Mouse (Mus musculus) monocyte, adult 2 months (primary cell): Measurements from ENCODE around the gene Hoxa1.

ENCODE experiments used
- DNase-seq, 2 experiments: peaks; one replicate each; pipeline ENCODE4 v3.0.0; 2022; ENCODE audit warnings: low spot score in 2 of 2, low read depth in 1 of 2

Gene Hoxa1

DNA sequence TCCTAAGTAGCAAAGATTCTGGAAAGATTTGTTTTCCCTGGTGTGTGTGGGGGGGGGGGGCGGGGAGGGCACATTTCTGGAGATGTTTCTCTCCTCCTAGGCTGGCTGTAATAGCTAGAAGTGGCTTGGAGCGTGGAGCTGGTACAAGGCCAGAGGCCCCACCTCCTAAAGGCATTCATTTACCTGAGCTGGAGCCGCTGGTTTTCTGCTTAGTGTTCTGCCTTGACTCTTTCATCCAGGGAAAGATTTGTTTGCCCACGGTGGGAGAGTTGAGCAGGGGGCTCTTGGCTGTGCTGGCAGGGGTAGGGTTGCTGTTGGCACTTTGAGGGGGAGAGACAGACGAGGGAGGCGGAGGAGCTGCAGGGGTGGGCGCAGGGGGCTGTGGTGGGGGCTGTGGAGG, 13.8 kb upstream of the Hoxa1 start:
- no peak for DNase-seq

DNA sequence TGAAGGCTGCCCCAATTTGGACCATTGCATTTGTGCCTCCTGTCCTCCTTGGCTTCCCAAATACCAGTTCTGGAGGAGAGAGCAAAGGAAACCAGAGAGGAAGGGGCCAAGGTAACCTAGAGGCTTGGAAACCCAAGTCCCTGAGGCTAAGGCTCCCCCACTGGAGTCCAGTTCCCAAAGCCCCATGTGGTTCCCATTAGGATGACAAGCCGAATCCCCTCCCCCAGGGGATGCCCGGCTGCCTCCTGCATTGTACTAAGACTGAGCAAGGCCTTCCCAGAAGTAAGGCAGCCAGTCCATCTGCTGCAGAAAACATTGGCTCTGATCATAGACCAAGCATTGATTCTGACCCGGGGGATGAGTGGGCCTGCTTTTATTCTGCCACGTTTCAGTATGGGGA, 13.2 kb upstream of the Hoxa1 start:
- DNase-seq: no peak

DNA sequence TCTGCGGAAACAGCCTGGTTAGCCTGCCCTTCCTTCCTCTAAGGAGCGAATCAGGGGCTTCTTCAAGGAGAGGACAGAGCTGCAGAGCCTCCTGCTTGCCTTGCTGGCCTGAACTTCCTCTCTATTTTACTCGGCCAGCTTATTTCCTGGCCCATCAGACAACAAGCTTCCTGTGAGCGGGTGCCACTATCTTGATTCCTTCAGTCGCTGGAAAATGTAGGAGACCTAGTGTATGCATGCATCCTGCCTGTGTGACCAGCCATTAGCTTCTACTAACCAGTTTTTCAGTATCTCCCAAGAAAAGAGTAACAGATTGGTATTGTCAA, 12.7 kb upstream of the Hoxa1 start:
- DNase-seq: no peak

GRCm38 (mm10) chr6:52170166-52170897, 12.2 kb upstream of the Hoxa1 start:
- DNase-seq: no peak

- DNase-seq: no peak
Observed at GRCm38 (mm10) chr6:52169499-52170165, 11.5 kb upstream of the Hoxa1 start.

- DNase-seq: no peak
Observed at GRCm38 (mm10) chr6:52168191-52169055, 10.3 kb upstream of the Hoxa1 start.

DNA sequence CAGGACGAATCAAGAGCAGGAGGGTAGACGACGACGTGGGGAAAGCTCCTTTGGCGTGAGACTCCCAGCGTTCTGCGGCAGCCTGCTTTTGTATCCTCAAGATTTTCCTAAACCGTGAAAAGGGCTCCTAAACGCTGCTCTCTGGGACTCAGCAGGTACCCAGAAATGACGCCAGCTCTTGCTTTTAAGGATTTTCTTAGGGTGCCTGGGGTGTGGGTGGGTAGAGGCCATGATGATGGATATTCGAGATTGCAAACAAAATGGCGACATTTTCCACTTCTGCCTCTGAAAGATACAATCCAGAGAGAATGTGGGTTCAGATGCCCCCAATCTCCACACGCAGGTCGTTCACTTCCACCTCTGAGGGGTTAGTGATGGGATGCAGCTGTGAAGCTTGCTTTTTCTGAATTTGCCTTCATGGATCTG, 9.6 kb upstream of the Hoxa1 start:
- DNase-seq: no peak

- no peak for DNase-seq
Observed at GRCm38 (mm10) chr6:52167176-52167575, 9.1 kb upstream of the Hoxa1 start.

DNA sequence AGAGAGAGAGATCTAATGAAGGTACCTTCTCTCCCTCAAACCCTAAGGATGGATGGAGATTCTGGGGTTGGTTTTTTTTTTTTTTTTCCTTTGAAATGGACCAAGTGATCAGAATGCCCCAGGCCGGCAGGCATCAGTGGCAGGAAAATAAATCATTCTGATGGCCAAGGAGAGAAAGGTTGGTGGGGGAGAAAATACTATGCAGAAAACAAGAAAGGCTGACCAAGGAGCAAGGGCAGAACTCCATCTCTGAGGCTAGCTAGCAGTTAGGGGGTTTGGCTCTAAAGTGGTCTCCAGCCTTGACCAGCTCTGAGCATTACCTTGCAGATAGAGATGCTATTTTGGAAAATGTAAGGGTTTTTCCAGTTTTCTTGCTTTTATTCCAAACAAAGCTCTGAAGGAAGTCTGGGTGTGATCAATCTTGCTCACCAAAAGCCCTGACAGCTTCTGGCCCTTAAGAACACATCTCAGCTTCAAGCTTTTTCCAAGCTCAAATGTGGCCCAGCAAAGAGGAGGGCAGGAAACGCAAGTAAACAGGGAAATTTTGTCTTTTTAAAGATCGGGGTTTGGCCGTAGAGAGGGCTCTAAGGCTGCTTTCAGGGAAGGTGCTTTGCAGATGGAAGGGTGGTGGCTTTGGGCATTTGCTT, 8.4 kb upstream of the Hoxa1 start:
- DNase-seq: no peak

DNA sequence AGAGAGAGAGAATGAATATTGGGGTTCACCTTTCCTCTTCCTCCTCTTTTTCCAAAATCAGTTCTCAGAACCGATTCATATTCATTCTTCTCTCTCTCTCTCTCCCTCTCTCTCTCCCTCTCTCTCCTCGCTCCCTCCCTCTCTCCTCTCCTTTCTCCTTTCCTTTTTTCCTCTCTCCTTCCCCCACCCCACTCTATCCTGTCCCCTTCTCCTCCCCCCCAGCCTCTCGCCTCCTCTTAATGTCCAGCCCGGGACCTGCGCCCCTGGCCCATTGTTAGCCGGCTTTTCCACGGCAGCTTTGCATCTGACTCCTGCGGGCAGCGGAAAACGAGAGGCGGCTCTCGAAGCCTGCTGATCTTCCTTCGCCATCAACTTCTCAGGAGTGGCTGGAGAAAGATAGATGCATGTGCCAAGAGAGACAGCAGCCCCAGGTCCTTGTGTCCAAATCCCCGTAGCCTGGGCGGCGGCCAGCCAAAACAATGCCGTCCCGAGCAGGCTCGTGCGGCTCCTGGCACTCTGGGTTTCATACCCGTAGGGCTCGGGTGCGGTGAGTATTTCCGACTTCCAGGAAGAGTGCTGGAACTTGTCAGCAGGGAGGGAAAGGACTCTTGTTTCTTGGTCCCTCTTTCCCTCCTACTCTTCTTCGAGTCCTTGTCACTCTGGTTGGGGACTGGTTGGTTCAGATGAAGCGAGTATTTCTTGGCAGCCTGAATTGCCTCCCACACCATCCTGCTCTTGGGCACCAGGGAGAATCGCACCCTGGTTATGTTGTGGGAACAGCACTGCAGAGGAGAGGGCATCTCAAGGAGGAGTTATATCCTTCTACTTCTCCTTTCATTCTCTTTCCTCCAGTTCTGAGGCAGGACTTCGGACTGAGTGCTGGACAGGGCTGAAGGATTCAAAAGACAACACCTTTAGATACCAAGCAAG, 7.6 kb upstream of the Hoxa1 start:
- DNase-seq: no peak

DNA sequence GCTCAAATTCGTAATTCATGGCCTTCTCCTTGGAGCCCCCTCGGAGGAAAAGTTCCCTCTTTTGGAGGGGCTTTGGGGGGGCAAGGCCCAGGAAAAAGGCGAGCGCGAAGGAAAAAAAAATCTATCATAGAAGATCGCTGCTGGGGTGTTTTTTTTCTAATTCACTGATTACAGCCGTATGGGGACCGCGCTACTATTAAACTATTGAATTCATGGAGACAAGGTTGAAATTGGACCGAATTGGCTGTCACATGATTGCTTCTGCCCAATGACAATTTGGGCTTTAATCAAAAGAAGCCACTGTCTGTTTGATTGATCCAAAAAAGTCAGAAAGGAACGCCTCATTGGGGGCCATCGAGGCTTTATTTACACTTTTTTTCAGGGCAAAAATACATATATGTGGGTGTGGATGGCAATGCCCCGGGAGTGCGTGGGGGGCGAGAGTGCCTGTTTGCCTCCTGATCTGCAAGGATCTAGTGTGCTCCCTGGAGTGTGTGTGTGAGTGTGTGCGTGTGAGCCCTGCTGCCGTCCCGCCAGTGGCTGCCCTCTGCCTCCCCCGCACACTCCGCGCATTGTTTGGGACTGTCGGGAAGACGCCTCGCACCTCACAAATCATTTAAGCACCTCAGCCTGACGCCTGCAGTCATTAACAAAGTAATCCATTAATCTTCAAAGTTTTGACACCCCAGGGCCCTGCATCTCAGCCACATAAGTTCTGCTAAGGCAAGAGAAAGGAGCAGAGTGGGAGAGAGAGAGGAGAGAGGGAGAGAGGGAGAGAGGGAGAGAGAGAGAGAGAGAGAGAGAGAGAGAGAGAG, 6.7 kb upstream of the Hoxa1 start, which contains the start of gene Hoxa2:
Gene Hoxa2 (minus strand): TSS at position 206 of the 815 bp plus-strand sequence.
- no peak for DNase-seq

GRCm38 (mm10) chr6:52164051-52164625, 6.0 kb upstream of the Hoxa1 start:
- no peak for DNase-seq

DNA sequence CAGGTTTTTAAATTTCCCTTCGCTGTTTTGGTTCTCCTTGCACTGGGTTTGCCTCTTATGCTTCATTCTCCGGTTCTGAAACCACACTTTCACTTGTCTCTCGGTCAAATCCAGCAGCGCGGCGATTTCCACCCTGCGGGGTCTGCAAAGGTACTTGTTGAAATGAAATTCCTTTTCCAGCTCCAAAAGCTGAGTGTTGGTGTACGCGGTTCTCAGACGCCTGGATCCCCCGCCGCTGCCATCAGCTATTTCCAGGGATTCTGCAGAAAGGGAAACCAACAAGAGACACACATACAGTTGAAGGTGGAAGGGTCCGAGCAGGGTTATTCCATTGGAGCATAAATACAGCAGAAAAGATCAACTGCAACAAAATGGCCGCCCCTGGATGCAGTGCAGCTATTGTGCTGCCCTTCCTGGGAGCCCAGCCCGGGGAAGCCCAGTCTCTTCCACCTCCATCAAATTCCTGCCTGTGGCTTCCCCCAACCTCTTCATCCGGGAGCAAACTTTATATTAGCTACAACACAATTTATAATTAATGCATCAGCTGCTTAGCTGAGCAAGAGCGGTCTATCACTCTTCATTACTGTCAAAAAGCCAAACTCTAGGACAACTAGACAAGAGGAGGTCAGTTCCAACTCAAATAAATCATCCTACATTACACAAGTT, 5.4 kb upstream of the Hoxa1 start:
- DNase-seq: no peak

DNA sequence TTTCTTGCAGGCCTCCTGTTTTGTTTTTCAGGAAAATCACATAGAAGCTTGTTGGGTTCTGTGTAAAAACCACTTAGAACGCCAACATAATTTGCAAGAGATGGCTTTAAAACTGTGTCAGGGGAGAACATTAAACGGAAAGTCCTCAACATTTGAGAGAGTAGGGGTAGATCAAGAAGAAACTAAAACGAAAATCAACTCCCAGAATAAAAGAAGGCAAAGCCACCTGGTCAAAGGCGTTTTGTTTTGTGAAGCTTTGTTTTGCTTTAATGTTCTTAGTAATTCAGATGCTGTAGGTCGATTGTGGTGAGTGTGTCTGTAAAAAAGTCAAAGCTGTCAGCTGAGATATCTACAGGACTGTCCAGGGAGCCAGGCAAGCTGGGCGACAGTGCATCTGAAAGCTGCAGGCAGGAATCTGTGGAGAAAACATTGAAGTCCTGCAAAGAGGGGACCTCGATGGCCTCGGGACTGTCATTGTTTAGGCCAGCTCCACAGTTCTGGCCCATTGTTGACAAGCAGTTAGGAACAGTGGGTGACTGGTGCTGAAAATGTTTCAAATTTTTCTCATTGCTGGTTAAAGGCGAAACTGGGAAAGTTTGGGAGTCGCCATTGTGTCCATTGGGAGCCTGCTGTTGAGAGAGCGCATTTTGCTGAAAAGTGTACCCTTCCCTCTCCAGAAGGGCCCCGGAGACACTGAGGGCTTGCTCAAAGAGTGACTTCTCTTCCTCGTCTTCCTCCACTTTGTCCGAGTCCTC, 4.7 kb upstream of the Hoxa1 start:
- DNase-seq: no peak

DNA sequence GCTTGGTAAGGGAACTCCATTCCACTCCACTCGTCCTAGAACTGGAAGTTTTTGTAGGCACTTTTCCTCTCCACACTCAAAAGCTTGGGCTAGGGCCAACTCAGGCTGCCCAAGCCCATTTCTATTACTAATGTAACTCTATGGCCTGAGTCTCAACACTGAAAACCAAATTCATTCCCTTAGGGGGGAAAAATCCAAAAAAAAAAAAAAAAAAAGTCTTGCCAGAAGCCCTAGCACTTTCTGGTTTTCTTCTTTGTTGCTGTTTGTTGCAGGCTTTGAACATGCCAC, 3.9 kb upstream of the Hoxa1 start:
- no peak for DNase-seq

GRCm38 (mm10) chr6:52161336-52162092, 3.4 kb upstream of the Hoxa1 start:
- DNase-seq: no peak

GRCm38 (mm10) chr6:52160511-52161335, 2.6 kb upstream of the Hoxa1 start:
- DNase-seq: no peak
